Mouse (Mus musculus) gastrocnemius, postnatal 10 days (tissue): ENCODE data around the gene Olfr76. TPM values are rescaled to one million over a fixed set of nuclear protein-coding genes. Genes with fewer than 3 reads are reported as not detected.
"Not testable (repeated sequence)": the region's sequence is repeated elsewhere in the genome, so short reads cannot be mapped to it uniquely, and the experiment has no call there.

Source experiments
- DNase-seq: peaks from one replicate; pipeline ENCODE4 v3.0.0; 2021; ENCODE audit warnings: mixed read lengths
- long read RNA-seq, 2 experiments: library from polyadenylated mRNA; stranded (forward); transcript quantifications; one replicate each; pipeline ENCODE4 v2.0.0; 2021
- total RNA-seq, 2 experiments: library from RNA; stranded (reverse); gene quantifications; 2 replicates each; pipeline ENCODE4 v1.2.3; 2021

Olfr76 gene
- not detected for total RNA-seq
- long read RNA-seq, experiment 1 = 0 reads
- long read RNA-seq, experiment 2 = 0 reads

DNA sequence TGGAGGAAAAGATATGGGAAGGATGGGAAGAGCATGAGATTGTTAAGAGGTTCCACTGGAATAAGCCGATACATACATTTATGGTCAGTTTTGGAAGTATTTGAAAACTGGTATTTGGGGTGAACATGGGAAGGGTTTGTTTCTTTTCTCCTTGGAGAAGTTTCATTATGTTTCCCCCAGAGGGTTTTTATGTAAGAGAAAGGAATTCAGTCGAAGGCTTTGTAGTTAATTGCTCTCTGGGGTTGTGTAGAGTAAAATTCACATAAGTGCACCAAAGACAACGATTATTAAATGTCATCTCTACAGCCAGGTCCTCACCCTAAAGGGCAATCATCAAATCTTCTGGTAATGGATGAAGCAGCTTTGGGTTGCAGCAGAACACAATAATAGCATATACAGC lies at the start of gene Olfr76:
Olfr76 (minus strand) TSS at position 101 of the 400 bp plus-strand sequence.
- DNase-seq = no peak

DNA sequence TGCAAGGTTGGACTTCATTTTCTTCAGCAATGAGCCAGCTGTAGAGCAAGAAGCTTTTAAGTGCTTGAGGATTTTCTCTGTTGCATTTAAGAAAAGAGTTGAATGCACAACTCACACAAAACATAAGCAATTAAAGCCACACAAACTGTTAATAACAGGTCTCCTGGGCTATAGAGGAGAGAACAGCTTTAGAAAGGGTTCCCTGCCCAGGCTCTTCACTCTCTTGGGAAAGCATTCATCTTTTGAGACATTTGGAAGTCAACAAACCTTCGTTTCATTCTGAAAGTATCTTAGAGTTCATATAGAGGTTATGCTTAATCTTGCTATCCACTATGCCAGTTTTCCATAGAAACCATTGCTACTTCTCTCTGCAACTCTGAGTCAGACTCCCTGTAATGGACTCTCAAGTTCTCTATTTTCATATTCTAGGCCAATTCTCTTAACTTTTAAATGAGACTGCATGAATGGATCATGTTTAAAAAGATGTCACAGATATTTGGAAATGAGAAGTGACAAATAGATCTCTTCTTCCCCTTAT lies 47.1 kb upstream of the Olfr76 start, which contains the start of gene Olfr1555-ps1:
Olfr1555-ps1 (minus strand) TSS at position 51 of the 538 bp plus-strand sequence.
- not testable (repeated sequence) for DNase-seq

DNA sequence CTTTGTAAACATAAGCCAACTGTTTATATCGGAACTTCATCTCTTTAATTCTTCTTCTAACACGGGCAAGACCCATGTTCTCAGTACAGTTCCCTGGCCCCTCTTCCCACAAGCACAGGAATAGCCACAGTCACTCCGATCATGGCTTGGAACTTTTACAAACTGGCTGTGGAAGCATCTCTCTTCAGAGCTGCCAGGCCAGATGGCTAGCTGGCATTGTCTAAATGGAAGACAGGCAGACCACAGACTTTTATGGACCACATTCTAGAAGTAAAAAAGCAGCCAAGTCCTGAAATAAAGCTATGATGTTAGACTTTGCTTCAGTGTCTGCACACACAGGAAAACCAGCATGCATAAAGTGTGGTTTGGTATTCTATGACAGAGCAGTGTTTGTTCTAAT lies 22.4 kb upstream of the Olfr76 start:
- peak; percentile 7 for DNase-seq

DNA sequence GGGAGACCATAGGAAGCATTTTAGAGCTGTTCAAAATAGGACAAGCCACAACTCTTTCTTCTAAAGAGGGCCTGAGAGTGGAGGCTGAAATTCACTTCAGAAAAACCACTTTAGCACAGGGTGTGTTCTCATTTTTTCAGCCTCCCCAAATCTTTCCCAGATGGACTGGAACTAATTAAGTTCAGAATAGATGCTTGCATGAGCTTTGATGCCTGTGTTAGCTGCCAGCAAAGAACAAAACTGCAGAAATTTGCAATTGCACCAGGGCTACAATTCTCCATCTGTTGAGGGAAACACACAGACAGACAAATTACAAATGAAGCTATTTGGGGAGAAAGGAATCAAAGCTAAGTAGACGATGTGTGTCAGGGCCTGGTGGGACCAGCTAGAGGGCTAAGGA lies 20.4 kb upstream of the Olfr76 start:
- no peak for DNase-seq

DNA sequence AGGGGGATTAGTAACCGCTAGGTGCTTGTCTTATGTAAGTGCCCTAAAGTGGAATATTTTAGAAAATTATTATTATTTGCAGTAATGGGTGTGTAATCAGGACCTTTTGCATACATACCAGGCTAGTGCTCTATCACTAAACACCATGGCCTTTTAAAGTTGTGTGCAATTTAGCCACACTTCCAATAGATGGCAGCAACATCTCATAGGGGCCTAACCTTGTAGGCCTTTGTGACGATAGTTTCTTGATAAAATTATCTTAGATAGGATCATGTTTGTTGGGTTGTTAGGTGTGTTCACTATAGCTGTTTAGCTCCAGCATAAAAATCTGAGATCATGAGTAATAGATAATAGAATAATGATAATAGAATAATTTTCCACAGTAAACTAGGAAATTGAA lies 11.3 kb upstream of the Olfr76 start:
- DNase-seq = no peak

DNA sequence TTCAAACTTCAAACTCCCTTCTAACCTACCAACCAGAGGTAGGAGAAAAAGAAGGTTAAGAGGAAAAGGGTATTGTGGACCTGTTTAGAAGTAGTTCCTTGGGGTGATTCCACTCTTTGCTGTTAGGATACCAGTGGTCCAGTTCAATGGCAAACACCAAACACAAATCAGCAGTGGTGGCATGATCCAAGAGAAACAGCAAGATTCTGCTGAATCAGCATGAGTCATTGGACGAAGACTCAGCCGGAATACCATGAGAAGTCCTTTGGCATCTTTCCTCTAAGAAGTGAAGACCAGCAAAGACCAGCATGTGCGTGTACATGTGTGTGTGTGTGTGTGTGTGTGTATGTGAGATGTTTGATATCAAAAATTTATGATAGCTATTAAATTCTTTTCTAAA lies 6.5 kb downstream of the Olfr76 start:
- no peak for DNase-seq

DNA sequence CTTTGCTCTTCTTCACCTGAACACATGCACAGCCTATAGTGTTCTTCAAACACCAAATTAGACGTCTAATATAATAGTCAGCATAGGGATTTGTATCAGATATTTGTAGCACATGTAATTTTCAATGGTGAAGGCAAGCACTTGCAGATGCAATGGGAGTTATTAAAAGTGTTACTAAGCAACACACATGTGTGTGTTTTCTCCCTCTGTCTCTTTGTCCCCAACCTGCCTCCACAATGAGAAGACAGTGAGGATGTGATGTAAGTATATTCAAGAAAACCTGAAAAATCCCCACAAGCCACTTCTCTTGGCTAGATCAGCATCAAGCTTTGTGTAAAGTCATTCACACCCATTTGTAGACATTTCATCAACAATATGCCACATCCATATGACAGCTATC lies 7.2 kb downstream of the Olfr76 start, which contains the start of gene Olfr1428:
Olfr1428 (minus strand) TSS at position 101 of the 400 bp plus-strand sequence.
- no peak for DNase-seq

DNA sequence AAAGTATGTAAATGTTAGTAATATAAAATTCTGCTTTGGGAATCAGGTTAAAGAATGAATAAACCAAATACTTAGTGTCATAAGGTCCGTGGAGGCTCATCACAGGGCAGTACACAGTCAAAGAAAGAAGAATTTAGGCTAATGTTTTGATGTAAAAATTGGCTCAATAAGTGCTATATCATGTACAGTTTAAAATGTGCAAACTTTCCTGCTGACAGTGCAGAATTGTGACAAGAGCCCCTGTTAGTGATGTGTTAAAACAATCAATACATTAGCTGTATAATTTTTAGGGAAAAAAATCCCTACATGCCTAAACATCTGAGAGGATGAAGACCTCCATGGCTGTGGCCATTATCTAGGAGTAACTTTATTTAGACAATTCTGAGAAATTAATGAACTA lies 9.2 kb downstream of the Olfr76 start:
- no peak for DNase-seq

DNA sequence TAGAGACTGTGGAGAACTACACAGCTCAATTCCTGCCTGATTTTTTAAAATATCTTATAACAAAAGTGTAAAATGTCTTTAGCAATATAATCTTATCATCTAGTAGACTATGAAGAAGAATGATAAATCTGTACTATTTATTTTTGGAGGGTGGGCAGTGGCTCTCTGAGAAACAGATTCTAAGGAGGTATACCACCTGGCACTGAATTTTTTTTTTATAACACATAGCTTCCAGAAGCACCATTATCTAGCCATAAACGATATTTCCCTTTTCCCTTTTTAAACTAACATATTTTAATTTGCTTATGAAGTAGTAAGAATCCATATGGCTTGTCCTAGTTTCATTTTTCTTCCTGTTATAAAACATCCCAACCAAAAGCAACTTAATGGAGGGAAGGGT lies 18.5 kb downstream of the Olfr76 start:
- DNase-seq = no peak

DNA sequence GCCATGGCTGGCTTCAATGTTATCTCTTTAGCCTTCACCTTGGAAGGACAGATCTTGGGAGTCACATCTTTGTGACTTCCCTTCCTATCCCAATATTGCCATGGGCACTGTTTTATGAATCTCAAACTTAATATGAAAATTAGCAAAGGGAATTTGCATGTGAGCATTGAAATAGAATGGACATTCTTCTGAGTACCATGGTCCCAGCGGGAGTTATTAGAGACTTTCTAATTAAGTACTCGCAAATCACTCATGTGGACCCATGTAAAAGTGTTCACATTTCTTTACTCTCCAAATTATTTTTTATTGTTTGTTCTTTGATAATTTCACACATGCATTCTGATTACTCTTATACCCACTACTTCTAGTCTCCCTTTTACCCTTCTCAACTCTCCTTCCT lies 19.8 kb downstream of the Olfr76 start, which contains the start of gene Olfr1427:
Olfr1427 (minus strand) TSS at position 101 of the 400 bp plus-strand sequence.
- no peak for DNase-seq

DNA sequence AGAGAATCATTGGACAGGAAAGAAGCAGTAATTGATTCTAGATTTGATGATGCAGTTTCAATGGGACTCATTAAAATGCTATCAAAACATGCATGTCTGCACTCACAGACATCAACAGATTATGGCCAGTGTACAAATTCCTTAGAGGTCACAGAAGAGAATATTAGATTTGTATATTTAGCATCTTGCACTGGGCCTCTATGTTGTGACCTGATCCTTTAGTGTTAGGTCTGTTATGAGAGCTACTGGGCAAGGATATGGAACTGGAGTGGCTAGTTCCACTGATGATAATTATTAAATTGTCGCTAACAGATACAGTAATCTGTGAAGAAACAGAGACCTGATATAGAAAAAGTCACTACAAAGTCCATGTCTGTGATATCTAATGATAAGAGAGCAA lies 31.1 kb downstream of the Olfr76 start, which contains the start of gene Olfr1426:
Olfr1426 (minus strand) TSS at position 101 of the 400 bp plus-strand sequence.
- no peak for DNase-seq

DNA sequence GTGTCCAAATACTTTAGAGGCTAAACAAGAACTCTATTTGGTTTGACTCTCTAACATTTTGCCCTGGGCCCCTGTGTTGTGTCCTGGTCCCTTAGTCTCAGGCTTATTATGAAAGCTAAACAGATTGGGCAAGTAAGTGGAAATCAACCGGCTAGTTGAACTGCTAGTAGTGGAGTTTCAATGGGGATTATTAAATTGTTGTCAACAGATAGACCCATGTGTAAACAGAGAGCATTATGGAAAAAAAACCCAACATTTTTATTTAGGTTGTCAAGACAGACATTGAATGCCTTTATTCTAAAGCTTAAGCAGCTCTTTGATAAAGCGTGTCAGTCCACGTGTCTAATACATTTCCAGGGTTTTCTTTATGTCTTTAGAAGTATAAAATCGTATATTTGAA lies 45.4 kb downstream of the Olfr76 start, which contains the start of gene Olfr1425:
Olfr1425 (minus strand) TSS at position 101 of the 400 bp plus-strand sequence.
- DNase-seq = not testable (repeated sequence)

DNA sequence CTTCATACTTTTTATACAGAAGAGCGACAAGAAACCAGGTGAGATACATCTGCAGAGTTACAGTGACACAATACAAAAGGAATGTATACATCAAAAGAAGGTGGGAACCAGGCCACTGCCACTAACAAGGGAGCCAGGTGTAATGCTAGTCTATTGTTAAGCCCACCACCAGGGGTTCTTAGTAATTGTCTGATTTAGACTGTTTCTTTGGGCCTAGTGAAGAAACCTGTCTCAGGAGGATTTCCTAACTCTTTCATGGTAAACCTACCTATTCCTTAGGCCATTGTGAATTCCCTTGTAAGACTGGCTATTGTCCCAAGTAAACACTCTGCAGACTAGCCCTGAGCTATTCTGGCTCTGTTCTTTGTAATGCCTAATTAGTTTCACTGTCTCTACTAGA lies 53.5 kb downstream of the Olfr76 start:
- not testable (repeated sequence) for DNase-seq

Other genes with a start within 250 kb of the Olfr76 start
- gene Olfr1419, start 248.1 kb downstream of the Olfr76 start, total RNA-seq = not detected
- gene Olfr1420, start 236.6 kb downstream of the Olfr76 start, total RNA-seq = not detected
- gene Patl1, start 210.8 kb downstream of the Olfr76 start, total RNA-seq = 10 to 100 TPM; 25.1 to 28.3 TPM
- 10 to 100 TPM; 77.5 to 77.9 TPM for gene Osbp, start 157.3 kb downstream of the Olfr76 start, total RNA-seq
- gene Olfr1423, start 81.9 kb downstream of the Olfr76 start, total RNA-seq = not detected
- gene Olfr1424, start 60.5 kb downstream of the Olfr76 start, total RNA-seq = not detected
- gene Olfr1425, start 45.5 kb downstream of the Olfr76 start, total RNA-seq = not detected
- gene Olfr1426, start 31.2 kb downstream of the Olfr76 start, total RNA-seq = not detected
- gene Olfr1427, start 19.9 kb downstream of the Olfr76 start, total RNA-seq = not detected
- gene Olfr1428, start 7.3 kb downstream of the Olfr76 start, total RNA-seq = not detected
- gene Olfr1555-ps1, start 46.9 kb upstream of the Olfr76 start, total RNA-seq = not detected
- not detected for gene Olfr1431, start 77.4 kb upstream of the Olfr76 start, total RNA-seq
- not detected for gene Olfr1432, start 109.4 kb upstream of the Olfr76 start, total RNA-seq
- not detected for gene Olfr262, start 118.5 kb upstream of the Olfr76 start, total RNA-seq
- gene Olfr235, start 137.8 kb upstream of the Olfr76 start, total RNA-seq = not detected
- gene Olfr1434, start 156.7 kb upstream of the Olfr76 start, total RNA-seq = not detected
- gene Olfr1436, start 175.9 kb upstream of the Olfr76 start, total RNA-seq = not detected
- gene Olfr1437, start 201.9 kb upstream of the Olfr76 start, total RNA-seq = not detected
- not detected for gene Olfr1438-ps1, start 212.7 kb upstream of the Olfr76 start, total RNA-seq